Mouse (Mus musculus) heart, postnatal 10 days (tissue): ENCODE results near the gene Ift88. TPM values are rescaled to one million over a fixed set of nuclear protein-coding genes. Genes with fewer than 3 reads are reported as not detected.

Experiments
- DNase-seq, 2 experiments: peaks; one replicate each; pipeline ENCODE4 v3.0.0; 2021
- intact Hi-C: fragments of 180-260 bp; cut with DNase I; formaldehyde crosslinking; loops from one replicate; pipeline ENCODE4 v1.15.1; 2025
- total RNA-seq, 2 experiments: library from RNA; stranded (reverse); gene quantifications; 2 replicates each; pipeline ENCODE4 v1.2.3; 2021

Ift88 gene
- total RNA-seq, 2 experiments from 2014 or later = 4.5 to 5.1 TPM

DNA sequence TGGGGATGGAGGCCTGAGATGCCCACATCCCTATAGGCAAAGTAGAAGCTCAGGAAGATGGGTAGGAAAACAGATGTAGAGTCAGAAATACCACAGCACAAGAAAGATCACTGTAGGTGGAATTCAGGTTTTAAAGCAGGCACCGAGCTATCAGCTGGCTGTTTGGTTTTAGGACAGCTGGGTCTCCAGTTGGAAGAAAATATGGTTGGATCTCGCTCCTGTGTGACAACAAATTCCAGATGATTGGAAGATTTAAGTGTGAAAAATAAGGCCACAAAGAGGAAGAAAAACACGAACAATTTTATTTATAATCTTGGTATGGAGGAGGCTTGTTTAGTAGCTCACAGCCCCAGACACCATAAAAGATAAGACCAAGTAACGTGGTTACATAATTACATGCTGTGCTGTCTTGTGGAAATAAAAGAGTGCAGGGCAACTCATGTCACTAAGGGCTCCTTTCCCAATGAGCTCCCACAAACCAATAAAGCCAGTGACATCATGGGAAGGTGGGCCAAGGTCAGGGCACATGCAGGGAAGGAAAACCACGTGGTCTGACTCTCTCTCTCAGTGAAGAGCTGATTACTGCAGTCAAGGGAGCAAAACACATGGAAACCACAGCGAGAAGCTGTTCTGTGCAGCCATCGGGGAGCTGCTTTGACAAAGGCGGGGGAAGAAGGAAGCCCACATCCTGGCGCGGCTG, 105.4 kb downstream of the Ift88 start:
- intact Hi-C loops = no loop called here
- DNase-seq = peak; percentile 80 to 81

GRCm38 (mm10) chr14:57529786-57530515, 106.1 kb downstream of the Ift88 start:
- no peak for DNase-seq
- intact Hi-C loops = loop anchor here (5.0 kb wide), 1 partner anchor 42 kb away; the partner anchor contains the start of gene Eef1akmt1

DNA sequence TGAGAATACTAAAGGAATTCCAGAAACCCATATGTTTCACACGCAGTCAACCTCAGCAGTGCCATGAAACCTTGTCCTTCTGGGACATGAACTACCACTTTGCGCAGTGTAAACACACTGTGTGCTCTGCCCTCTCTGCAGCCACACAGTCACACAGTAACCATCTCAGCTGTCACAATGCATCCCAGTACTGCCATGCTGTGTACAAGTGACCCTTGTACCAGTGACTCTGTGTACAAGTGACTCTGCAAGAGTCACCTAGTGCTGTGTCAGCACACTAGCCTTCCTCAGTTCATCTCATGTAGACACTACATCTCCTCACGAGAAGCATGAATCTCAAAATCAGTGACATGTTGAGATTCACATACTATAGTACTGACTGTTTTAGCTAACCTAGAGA, 108.7 kb downstream of the Ift88 start:
- no peak for DNase-seq
- intact Hi-C loops = loop anchor here (5.0 kb wide), 1 partner anchor 40 kb away; the partner anchor contains the start of gene Eef1akmt1

- intact Hi-C loops = loop anchor here (5.0 kb wide), 1 partner anchor 39 kb away; the partner anchor contains the start of gene Eef1akmt1
- peak; percentile 69 to 83 for DNase-seq
Measured at GRCm38 (mm10) chr14:57533214-57533613, 109.4 kb downstream of the Ift88 start.

DNA sequence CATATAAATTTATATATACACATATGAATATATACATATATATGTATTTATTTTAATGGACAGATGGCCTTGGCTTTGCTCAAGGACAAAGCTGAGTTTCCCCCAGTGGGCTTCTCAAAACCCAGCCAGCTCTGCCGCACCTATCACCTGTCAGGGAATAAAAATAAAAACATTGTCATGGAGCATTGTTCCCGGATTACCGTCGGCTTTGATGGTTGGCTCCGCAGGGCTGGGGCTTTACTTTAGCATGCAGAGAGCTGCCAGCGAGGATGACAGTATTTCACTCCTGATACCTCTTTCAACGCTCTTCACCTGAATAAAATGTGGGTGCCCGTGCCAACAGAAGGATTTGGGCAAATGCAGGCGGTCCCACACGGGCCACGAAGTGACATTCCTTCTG, 110.0 kb downstream of the Ift88 start:
- DNase-seq = no peak
- intact Hi-C loops = loop anchor here (5.0 kb wide), 1 partner anchor 38 kb away; the partner anchor contains the start of gene Eef1akmt1

- intact Hi-C loops = loop anchor here (5.0 kb wide), 1 partner anchor 38 kb away; the partner anchor contains the start of gene Eef1akmt1
- DNase-seq = peak; percentile 39
Measured at GRCm38 (mm10) chr14:57534346-57534745, 110.5 kb downstream of the Ift88 start.

DNA sequence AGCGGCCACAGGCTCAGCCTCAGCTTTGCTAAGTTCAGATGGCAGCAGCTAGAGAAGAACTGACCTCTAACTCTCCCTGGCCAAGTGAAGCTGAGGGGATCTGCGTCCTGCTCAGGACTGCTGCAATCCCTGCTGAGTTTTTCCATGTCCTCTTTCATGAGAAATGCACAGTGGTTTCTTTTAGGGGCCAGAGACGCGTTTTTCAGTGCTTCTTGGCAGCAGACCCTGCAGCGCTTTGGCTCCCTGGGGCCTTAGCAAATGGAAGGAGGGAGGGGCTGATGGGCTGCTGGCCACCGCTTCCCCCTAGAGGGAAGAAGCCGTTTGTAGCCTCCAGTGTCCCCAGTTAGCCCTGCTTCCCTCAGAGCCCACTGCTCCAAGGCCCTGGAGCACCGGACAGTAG, 111.1 kb downstream of the Ift88 start:
- peak; percentile 83 to 85 for DNase-seq
- intact Hi-C loops = loop anchor here (1.0 to 5.0 kb wide), 2 partner anchors 37 to 84 kb away; partner anchors contain the start of gene Eef1akmt1

DNA sequence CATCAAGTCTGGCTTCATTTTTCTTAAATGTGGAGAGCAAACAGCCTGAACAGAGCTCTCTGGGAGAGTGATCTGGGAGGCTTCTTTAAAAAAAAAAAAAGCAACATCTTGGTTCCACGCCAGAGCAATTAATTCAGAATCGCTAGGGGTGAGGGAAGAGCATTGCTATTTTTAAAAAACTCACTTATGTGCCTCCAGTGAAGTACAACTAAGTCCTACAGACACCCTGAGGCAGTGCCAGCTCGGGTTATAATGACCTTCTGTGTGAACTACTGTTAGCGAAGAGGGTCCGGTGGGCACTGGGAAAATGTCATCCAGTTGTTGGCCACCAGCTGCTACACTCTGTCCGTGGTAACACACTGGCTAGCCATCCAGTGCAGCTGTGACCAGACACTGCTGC, 111.8 kb downstream of the Ift88 start:
- intact Hi-C loops = loop anchor here (1.0 kb wide), 1 partner anchor 84 kb away; no protein-coding TSS in a partner anchor
- peak; percentile 76 for DNase-seq

DNA sequence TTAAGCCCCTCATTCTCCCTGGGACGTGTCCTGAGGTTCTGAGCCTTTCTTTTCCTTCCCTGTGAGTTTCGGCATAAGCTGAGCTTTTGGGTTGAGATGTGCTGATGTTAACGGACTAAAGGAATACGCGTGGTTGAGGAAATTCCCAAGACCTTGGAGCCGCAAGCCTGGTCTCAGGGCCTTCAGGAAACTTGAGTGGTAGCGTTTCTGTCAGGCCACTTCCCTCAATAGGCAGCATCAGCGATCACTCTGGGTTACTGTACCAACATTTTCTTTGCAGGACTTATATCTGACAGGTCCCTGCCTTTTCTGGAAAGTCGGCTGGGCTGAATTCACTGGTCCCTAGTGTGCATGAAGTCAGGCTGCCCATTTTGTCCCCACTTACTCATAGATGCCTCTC, 113.0 kb downstream of the Ift88 start:
- no peak for DNase-seq
- intact Hi-C loops = no loop called here

- intact Hi-C loops = no loop called here
- peak; percentile 53 to 63 for DNase-seq
Measured at GRCm38 (mm10) chr14:57537261-57538015, 113.6 kb downstream of the Ift88 start.

GRCm38 (mm10) chr14:57540683-57541082, 116.8 kb downstream of the Ift88 start:
- no peak for DNase-seq
- intact Hi-C loops = no loop called here

DNA sequence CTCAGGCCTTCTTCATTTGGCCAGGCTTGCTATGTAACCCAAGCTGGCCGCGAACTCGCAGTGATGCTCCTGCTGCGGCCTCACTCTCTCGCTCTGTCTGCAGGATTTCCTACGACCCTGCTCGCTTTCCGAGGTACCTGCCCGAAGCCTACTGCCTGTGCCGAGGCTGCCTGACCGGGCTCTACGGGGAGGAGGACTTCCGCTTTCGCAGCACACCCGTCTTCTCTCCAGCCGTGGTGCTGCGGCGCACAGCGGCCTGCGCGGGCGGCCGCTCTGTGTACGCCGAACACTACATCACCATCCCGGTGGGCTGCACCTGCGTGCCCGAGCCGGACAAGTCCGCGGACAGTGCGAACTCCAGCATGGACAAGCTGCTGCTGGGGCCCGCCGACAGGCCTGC, 118.4 kb downstream of the Ift88 start:
- intact Hi-C loops = no loop called here
- no peak for DNase-seq

DNA sequence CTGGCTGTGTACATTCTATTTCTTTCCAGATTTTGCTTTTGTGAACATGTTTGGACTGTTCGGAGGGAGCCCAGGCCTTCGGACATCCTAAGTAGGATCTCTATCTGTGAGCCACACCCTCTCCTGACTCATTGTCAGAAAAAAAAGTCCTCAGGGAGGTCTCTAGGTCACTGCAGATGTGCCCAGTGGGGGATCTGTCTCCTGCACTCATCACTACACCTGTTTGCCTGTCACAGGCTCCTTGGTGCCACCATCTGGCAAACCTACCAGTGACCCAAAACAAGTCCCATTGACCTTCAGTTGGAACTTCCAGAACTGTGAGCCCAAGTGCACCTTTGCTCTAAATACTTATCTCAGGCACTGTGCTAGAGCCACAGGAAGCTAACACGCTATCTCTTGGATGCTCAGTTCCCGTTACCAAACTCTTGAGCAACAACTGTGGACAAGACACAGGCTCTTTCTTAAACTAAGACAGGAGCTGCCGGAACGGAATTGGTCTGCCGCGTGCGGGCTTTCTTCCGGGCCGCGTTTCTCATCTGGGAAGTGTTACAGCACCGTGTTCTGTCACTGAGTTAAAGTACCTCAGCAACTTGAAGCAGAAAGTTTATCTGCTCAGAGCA, 119.7 kb downstream of the Ift88 start:
- intact Hi-C loops = no loop called here
- DNase-seq = no peak

DNA sequence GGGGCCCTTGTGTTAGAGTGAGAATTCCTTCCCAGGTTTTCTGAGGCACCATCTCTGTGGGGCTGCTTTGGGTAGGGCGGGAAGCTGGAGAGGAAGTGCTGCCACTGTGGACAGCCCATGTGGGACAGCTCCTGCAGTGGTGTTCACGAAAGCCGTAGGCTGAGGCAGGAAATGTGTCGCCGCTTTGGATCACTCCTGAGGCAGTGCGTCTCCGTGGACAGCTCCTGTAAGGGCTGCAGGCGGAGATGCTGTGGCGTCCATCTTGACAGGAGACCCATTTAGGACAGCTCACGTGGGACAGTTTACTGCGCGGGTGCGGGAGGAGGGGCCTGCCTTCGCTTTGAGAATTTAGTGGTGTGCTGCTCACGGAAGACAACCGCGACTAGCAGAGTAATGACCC, 121.7 kb downstream of the Ift88 start:
- no peak for DNase-seq
- intact Hi-C loops = no loop called here

DNA sequence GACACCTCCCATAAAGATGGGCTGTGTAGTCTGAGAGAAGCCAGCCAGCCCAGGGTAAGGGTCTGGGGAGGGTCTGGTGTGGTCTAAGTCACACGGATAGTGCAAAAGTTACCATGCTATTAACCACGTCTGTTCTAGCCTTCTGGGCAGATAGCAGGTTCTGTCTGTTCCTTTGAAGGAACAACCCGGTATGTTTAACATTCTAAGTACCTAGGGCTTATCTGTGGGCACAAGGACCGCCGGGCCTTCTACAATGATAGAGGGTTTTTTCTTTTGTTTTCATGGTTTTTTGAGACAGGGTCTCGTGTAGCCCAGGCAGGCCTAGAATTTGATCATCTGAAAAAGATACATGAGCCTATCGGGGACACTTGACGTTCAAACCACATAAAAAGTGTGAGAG, 122.3 kb downstream of the Ift88 start:
- intact Hi-C loops = no loop called here
- no peak for DNase-seq

DNA sequence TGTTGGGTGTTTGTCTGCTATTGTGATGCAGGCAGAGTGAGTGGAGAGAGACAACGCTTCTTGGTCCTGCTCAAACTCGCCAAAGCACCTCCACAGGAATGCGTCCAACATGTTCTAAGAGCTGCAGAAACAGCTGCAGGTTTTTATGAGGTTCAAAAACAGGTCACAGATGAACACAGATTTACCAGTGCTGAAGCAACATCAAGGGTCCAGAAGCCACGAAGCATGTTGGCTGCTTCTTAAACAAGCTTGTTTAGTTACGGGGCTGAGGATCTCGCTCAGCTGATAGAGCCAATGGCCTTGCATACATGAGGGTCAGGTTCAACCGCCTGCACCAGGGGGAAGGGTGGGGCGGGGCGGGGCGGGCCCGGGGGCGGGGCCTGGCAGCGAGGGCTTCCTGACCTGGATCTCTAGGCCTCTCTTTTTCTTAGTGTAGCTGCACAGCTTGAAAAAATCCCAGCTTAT, 122.7 kb downstream of the Ift88 start:
- DNase-seq = no peak
- intact Hi-C loops = no loop called here

GRCm38 (mm10) chr14:57547062-57547461, 123.2 kb downstream of the Ift88 start:
- intact Hi-C loops = no loop called here
- no peak for DNase-seq

DNA sequence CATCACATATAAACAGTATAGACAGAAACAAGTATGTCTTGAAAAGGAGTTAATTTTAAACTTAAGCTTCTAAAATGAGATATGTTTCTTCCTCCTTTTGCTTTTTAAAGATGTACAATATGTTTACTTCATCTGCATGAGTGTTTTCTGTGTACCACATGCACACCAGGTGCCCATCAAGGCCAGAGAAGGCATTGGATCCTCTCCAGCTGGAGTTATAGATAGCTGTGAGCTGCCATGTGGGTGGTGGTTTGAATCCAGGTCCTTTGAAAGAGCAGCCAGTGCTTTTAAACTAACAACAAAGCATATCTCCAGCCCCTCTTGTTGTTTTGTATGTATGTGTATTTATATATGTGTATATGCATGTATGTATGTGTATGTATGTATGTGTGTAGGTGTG, 129.1 kb downstream of the Ift88 start:
- intact Hi-C loops = no loop called here
- DNase-seq = no peak

DNA sequence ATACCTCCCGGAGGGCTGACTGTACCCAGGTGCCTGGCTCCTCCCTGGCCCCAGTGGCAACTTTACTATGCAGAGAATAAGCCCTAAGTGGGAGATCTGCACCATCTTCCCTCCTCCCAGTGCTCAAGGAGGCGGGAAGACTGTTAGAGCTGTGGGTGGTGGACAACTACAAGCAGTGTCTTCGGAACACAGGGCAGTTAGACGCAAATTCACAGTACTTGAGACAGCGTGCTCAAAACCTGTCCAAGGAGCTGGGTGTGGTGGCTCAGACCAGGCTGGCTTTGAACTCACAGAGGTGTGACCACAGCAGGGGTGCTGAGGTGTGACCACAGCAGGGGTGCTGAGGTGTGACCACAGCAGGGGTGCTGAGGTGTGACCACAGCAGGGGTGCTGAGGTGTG, 130.6 kb downstream of the Ift88 start:
- no peak for DNase-seq
- intact Hi-C loops = no loop called here

DNA sequence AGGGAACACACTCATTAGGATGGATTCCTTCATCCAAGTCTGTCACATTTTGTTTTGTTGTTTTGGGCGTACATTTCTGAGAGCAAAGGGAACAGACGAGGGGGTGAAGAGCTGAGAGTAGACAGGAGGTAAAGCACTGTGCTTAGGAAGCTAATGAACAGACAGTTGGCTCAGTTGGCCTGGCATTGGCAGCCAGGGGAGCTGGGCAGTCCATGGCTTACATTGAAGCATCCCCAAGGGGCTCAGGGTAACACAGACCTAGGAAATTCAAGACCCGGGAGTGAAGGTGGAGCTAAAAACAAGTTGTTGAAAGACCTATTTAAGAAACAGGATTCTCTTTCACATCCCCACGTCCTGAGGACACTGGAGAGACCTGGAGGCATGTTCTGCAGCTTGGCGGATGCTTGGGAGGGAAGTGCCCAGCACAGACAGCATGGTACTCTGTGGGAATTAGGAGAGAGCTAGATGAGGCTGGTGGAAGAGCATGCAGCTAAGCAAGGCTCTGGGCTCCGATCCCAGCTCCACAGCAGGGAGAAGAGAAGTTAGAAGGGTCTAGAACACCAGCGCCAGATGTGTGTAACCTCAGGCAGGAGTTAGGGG, 131.7 kb downstream of the Ift88 start:
- intact Hi-C loops = no loop called here
- DNase-seq = no peak
